Comparison of ENCODE assay signal across 8 mouse cellular contexts in the genomic region with DNA sequence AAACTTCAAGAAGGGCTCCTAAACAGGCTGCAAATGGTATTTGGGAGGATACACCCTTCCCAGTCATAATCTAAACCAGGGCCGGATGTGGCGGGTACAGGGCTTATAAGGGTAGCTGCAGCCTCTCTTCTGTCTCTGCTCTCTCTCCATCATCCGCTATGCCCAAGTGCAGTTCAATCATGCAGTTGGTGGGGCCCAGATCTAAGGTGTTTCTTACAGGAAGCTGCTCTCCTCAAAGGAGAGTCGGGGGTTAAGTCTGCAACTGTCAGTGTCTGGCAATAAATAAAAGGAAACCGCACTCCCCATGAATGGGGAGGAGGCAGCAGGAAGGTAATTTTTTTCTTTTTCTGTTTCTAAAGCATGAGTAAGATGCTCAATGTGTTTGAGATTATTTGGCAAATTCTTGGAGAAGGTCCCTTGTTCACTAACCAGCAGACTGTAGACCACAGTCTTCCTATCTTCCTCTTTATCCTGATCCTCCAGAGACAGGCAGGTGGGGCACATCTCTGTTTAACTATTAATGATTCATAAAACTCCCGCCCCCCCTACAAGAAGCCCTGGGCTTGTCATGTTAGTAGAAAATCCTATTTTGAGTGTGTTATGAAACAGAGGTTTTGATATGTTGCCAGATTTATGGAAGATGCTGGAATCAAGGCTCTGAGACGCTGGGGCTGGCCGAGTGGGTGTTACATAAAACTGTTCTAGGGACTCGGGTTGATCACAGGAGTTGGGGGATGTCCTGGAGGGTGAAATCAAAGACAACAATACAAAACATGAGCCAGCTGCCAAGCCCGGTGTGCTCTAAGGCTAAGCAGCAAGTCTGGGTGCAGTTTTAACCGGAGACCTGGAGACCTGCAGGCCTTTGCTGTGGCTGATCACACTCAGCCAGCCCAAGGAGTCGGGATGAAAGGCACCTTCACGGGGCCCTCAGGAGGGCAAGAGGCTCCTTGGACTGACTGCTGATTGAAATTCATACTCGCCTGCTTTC.
A peak's percentile ranks its signal among the peaks of the same experiment; 100 is the strongest.
DNase-seq lines count a peak whose midpoint lies in the region; ATAC-seq lines count a peak whose summit lies in the region.

No protein-coding gene starts in this region.

- ATAC-seq in forebrain, embryonic 14.5 days = no peak
- ATAC-seq in intestine, embryonic 14.5 days (replicated peaks; ENCODE audit: low FRiP score, low TSS enrichment, low read depth) = no peak
- no peak for ATAC-seq in lung, embryonic 16.5 days (ENCODE audit: low read depth)
- ATAC-seq in stomach, embryonic 14.5 days (ENCODE audit: insufficient number of reproducible peaks, insufficient read depth, low FRiP score, low read depth) = no peak

- 34% methylated on average over 14 of the region's 14 CpGs for WGBS in forebrain, embryonic 14.5 days
- WGBS in intestine, embryonic 14.5 days = 13% methylated on average over 14 of the region's 14 CpGs
- 20% methylated on average over 14 of the region's 14 CpGs for WGBS in lung, embryonic 16.5 days
- WGBS in stomach, embryonic 14.5 days = 19% methylated on average over 14 of the region's 14 CpGs

- peak overlapping the region; percentile 55; the same call in 1 of the 2 replicates for H3K27ac ChIP-seq in forebrain, embryonic 14.5 days (ENCODE audit: low read depth, low read length)
- H3K27ac ChIP-seq in intestine, embryonic 14.5 days (ENCODE audit: low read depth) = peak overlapping the region; percentile 80
- peak overlapping the region; percentile 98 for H3K27ac ChIP-seq in lung, embryonic 16.5 days (ENCODE audit: low read length)
- H3K27ac ChIP-seq in stomach, embryonic 14.5 days (ENCODE audit: low read length) = peak overlapping the region; percentile 96

- no peaks in the 10 kb centered on the region for H3K9me3 ChIP-seq in forebrain, embryonic 14.5 days (replicated peaks; ENCODE audit: control insufficient read depth, low read length)
- H3K9me3 ChIP-seq in intestine, embryonic 14.5 days (ENCODE audit: control insufficient read depth, low read length) = no peaks in the 10 kb centered on the region
- no peaks in the 10 kb centered on the region for H3K9me3 ChIP-seq in lung, embryonic 16.5 days (ENCODE audit: control insufficient read depth, low read length)
- no peaks in the 10 kb centered on the region for H3K9me3 ChIP-seq in stomach, embryonic 14.5 days (ENCODE audit: control insufficient read depth, low read depth, low read length)

- H3K27me3 ChIP-seq in forebrain, embryonic 14.5 days (replicated peaks; ENCODE audit: control insufficient read depth, insufficient read depth, low read length) = no peaks in the 10 kb centered on the region
- H3K27me3 ChIP-seq in intestine, embryonic 14.5 days (replicated peaks; ENCODE audit: control insufficient read depth, insufficient read depth, low read length) = no peaks in the 10 kb centered on the region
- H3K27me3 ChIP-seq in lung, embryonic 16.5 days (ENCODE audit: control insufficient read depth, insufficient read depth, low read depth, low read length) = no peaks in the 10 kb centered on the region
- no peaks in the 10 kb centered on the region for H3K27me3 ChIP-seq in stomach, embryonic 14.5 days (ENCODE audit: control insufficient read depth, insufficient read depth, low read length)

- no peak overlapping the region for H3K4me3 ChIP-seq in forebrain, embryonic 14.5 days (ENCODE audit: low read depth, low read length)
- no peak overlapping the region for H3K4me3 ChIP-seq in intestine, embryonic 14.5 days (ENCODE audit: low read depth, low read length)
- no peak overlapping the region for H3K4me3 ChIP-seq in lung, embryonic 16.5 days (ENCODE audit: low read length)
- H3K4me3 ChIP-seq in stomach, embryonic 14.5 days (ENCODE audit: low read depth, low read length) = no peak overlapping the region

- peaks cover 83% of the 10 kb centered on the region for H3K4me1 ChIP-seq in forebrain, embryonic 14.5 days (ENCODE audit: control insufficient read depth, insufficient read depth, low read length)
- H3K4me1 ChIP-seq in intestine, embryonic 14.5 days (replicated peaks; ENCODE audit: control insufficient read depth, insufficient read depth, low read length) = peaks cover 83% of the 10 kb centered on the region
- peaks cover 78% of the 10 kb centered on the region for H3K4me1 ChIP-seq in lung, embryonic 16.5 days (replicated peaks; ENCODE audit: control insufficient read depth, insufficient read depth, low read length)
- peaks cover 79% of the 10 kb centered on the region for H3K4me1 ChIP-seq in stomach, embryonic 14.5 days (ENCODE audit: control insufficient read depth, insufficient read depth, low read length)

- no peak overlapping the region for H3K4me2 ChIP-seq in forebrain, embryonic 14.5 days (ENCODE audit: low read length)
- peak overlapping the region; percentile 25; the same call in 1 of the 2 replicates for H3K4me2 ChIP-seq in intestine, embryonic 14.5 days (ENCODE audit: low read length)
- no peak overlapping the region for H3K4me2 ChIP-seq in lung, embryonic 16.5 days (ENCODE audit: low read depth, low read length)
- H3K4me2 ChIP-seq in stomach, embryonic 14.5 days (replicated peaks; ENCODE audit: low read depth, low read length) = no peak overlapping the region

- no peaks in the 10 kb centered on the region for H3K36me3 ChIP-seq in forebrain, embryonic 14.5 days (ENCODE audit: control insufficient read depth, insufficient read depth, low read length)
- H3K36me3 ChIP-seq in intestine, embryonic 14.5 days (ENCODE audit: control insufficient read depth, insufficient read depth, low read length) = no peaks in the 10 kb centered on the region
- no peaks in the 10 kb centered on the region for H3K36me3 ChIP-seq in lung, embryonic 16.5 days (ENCODE audit: control insufficient read depth, insufficient read depth, low read length)
- H3K36me3 ChIP-seq in stomach, embryonic 14.5 days (ENCODE audit: control insufficient read depth, insufficient read depth, low read length) = no peaks in the 10 kb centered on the region

- 0 out of 2 replicates have a peak overlapping the region, but pooled peaks have one; percentile 2 for H3K9ac ChIP-seq in forebrain, embryonic 14.5 days (ENCODE audit: low read length)
- H3K9ac ChIP-seq in intestine, embryonic 14.5 days (ENCODE audit: low read length) = peak overlapping the region; percentile 17; the same call in 1 of the 2 replicates
- peak overlapping the region; percentile 45 for H3K9ac ChIP-seq in lung, embryonic 16.5 days (ENCODE audit: low read length)
- H3K9ac ChIP-seq in stomach, embryonic 14.5 days (replicated peaks; ENCODE audit: low read depth, low read length) = no peak overlapping the region

- DNase-seq in cerebellum, adult 9-11 months = peak; percentile 35
- DNase-seq in cerebellum, adult 11-12 months = no peak
- peak; percentile 87 for DNase-seq in CD4-positive, CD25-positive, alpha-beta regulatory T cell, adult 2 months (ENCODE audit: low read depth, low spot score)
- DNase-seq in forebrain, embryonic 14.5 days (ENCODE audit: low spot score) = peak; percentile 15
- DNase-seq in intestine, embryonic 14.5 days (ENCODE audit: low spot score) = no peak
- no peak for DNase-seq in gastrocnemius, postnatal 10 days

Comparison
In these comparisons a context has a peak if more than half of its experiments do, and no peak if none do; other contexts are left out.
1. DNase-seq: peak in cerebellum, adult 9-11 months (single experiment), CD4-positive, CD25-positive, alpha-beta regulatory T cell, adult 2 months (single experiment) and forebrain, embryonic 14.5 days (single experiment); none in cerebellum, adult 11-12 months (single experiment), intestine, embryonic 14.5 days (single experiment) and gastrocnemius, postnatal 10 days (single experiment).
2. Peak in every context shown above with its lines, with median percentiles within 50 percentile points of each other: H3K27ac ChIP-seq.